Mouse (Mus musculus) hindbrain, postnatal 0 days (tissue): Measurements from ENCODE around the gene Tmem139. TPM values are rescaled to one million over a fixed set of nuclear protein-coding genes. Genes with fewer than 3 reads are reported as not detected.

ENCODE experiments used
- ATAC-seq: fragments of 200-750 bp; cut with Nextera tagmentation; 2 replicates; pipeline ENCODE4 v1.8.0; 2017; ENCODE audit warnings: mild to moderate bottlenecking, moderate TSS enrichment, moderate library complexity
- DNase-seq: peaks from one replicate; pipeline ENCODE4 v3.0.0-alpha.2; 2015; ENCODE audit warnings: low spot score
- H3K27ac ChIP-seq: fragments of 300-500 bp; sonication (generic); 2 replicates; pipeline ENCODE4 v1.5.1; 2014; ENCODE audit warnings: mild to moderate bottlenecking
- H3K27me3 ChIP-seq: fragments of 300-500 bp; sonication (generic); 2 replicates; pipeline ENCODE4 v1.6.1; 2014; ENCODE audit warnings: low read length, mixed read lengths; ENCODE audit not compliant: insufficient read depth
- H3K36me3 ChIP-seq: fragments of 300-500 bp; sonication (generic); 2 replicates; pipeline ENCODE4 v1.6.1; 2014; ENCODE audit warnings: low read length, mixed read lengths; ENCODE audit not compliant: insufficient read depth
- H3K4me1 ChIP-seq: fragments of 300-500 bp; sonication (generic); 2 replicates; pipeline ENCODE4 v1.6.1; 2014; ENCODE audit warnings: antibody characterized with exemption, low read length, mixed read lengths; ENCODE audit not compliant: insufficient read depth
- H3K4me2 ChIP-seq: fragments of 300-500 bp; sonication (generic); 2 replicates; pipeline ENCODE4 v1.6.1; 2014; ENCODE audit warnings: low read depth, mild to moderate bottlenecking, low read length, moderate library complexity, mixed read lengths
- H3K4me3 ChIP-seq: fragments of 300-500 bp; sonication (generic); 2 replicates; pipeline ENCODE4 v1.5.1; 2014; ENCODE audit warnings: low read length
- H3K9ac ChIP-seq: fragments of 300-500 bp; sonication (generic); replicated peaks from 2 replicates; pipeline ENCODE4 v1.6.1; 2014; ENCODE audit warnings: mild to moderate bottlenecking, low read length, moderate library complexity, mixed read lengths
- H3K9me3 ChIP-seq: fragments of 300-500 bp; sonication (generic); 2 replicates; pipeline ENCODE4 v1.6.1; 2016; ENCODE audit warnings: low read length, mixed read lengths
- CTCF ChIP-seq: IDR thresholded peaks from 2 replicates; pipeline ENCODE4 v1.5.1; 2016; ENCODE audit warnings: antibody characterized with exemption, control low read depth, low read depth
- WGBS: fragments of 180-500 bp; shearing (Covaris S2); extraction: QIAGEN DNeasy Blood & Tissue Kit; methylation state at CpG from one replicate; pipeline ENCODE4 v1.1.7; 2014; 5-methylcytosine and 5-hydroxymethylcytosine counted together
- polyA plus RNA-seq: library from polyadenylated mRNA; unstranded; fragments of >200 nt; fragmentation: Nextera tagmentation; extraction: Ambion mirVana; gene quantifications from 2 replicates; pipeline ENCODE4 v1.2.1, GENCODE M21; 2015
- total RNA-seq: library from RNA; depleted of rRNA; stranded (reverse); fragments of >200 nt; gene quantifications from 2 replicates; pipeline ENCODE4 v1.2.3, GENCODE M21; 2014; rRNA removed

The Tmem139 gene
- total RNA-seq (0.21 TPM in 1 of 2 replicates, not detected in the other), polyA plus RNA-seq (0.21 TPM in 1 of 2 replicates, not detected in the other)

DNA sequence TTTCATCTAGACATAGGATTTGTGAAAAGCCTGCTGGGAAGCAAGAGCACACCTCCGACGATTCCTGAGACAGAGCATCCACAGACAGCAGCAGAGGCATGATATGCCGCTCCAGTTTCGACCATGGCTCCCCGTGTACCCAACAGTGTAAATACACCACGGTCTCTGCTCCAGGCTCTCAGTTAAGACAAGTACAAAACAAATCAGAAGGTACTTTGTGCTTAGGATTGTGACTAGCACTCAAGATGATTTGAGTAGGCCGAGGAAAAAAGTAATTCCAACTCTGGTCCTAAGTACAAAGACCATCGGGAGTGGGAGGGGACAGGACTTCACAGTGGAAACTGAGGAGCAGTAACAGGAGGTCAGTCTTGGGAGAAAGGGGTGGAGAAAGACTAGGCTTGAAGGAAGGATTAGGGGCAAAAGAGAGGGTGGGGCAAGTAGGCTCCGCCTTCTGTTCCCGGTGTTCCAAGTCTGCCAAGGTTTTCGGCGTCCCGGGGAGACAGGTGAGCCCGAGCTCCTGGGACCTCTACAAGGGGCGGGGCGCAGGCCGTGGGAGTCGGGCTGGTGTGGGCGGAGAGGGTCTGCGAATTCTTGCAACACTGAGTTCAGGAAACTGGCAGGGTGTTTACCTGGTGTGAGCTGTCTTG is at the start of gene Tmem139:
Gene Tmem139 (plus strand): TSS at position 447 of the 647 bp plus-strand sequence.
- no peak for TF ChIP-seq CTCF
- ATAC-seq: no peak
- Histone ChIP-seq H3K27ac (no peak within 1 kb of the TSS), H3K27me3 (no peaks in the 10 kb centered on the region), H3K4me2 (no peak within 1 kb of the TSS), H3K36me3 (no peaks in the 10 kb centered on the region), H3K4me3 (no peak within 1 kb of the TSS), H3K4me1 (no peaks in the 10 kb centered on the region), H3K9me3 (no peaks in the 10 kb centered on the region), H3K9ac (no peak within 1 kb of the TSS)
- 23% methylated on average over 20 of the region's 20 CpGs for WGBS
- DNase-seq: no peak

DNA sequence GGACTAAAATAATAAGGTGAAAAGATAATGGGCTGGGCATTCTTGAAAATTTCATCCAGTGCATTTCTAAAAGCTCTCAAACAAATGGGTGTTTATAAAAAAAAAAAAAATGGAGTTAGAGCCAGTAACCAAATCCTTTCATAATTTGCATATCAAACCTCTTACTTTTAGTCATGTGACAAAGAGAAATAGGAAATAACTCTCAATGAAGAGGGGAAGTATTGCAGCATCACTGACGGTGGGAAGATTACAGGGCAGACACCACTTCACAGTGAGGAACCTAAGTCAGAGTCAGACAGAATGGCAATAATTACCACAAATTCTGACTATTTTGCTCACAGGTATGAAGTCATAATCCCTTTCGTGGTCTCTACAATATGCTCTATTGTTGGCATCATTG is 46.7 kb upstream of the Tmem139 start, which contains the start of gene Tas2r144:
Gene Tas2r144 (plus strand): TSS at position 301 of the 400 bp plus-strand sequence.
- Histone ChIP-seq H3K9ac (no peak within 1 kb of the TSS), H3K4me1 (no peaks in the 10 kb centered on the region), H3K9me3 (no peaks in the 10 kb centered on the region), H3K36me3 (no peaks in the 10 kb centered on the region), H3K27me3 (no peaks in the 10 kb centered on the region), H3K27ac (no peak within 1 kb of the TSS), H3K4me2 (no peak within 1 kb of the TSS), H3K4me3 (no peak within 1 kb of the TSS)
- TF ChIP-seq CTCF: no peak
- no peak for ATAC-seq
- whole genome bisulfite sequencing: 83% methylated on average over 2 of the region's 2 CpGs
- no peak for DNase-seq

DNA sequence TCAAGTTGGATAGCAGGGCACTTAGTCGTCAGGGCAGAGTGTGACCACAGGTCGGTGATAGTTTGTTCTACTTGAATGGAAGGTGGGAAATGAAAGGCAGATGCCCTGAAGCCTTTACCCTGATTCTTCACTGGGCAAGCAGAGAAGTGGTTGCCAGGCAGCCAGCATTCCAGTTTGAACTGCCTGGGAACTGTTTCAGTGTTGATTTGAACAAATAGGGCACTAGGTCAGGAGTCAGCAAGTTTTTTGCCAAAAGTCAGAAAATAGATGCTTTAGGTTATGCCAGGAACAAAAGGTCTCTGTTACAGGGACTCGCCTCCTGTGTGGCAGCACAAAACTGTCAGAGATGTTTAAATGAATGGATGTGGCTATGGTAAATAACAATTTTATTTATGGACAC is 39.5 kb upstream of the Tmem139 start:
- no peak overlapping the region for H3K4me2 ChIP-seq
- H3K9ac ChIP-seq: no peak overlapping the region
- H3K4me1 ChIP-seq: no peaks in the 10 kb centered on the region
- WGBS: 30% methylated on average over 3 of the region's 3 CpGs
- DNase-seq (peak; percentile 61), ATAC-seq (peak; percentile 88)
- H3K9me3 ChIP-seq: no peaks in the 10 kb centered on the region
- peak overlapping the region; percentile 48 for H3K27ac ChIP-seq
- H3K36me3 ChIP-seq: no peaks in the 10 kb centered on the region
- no peaks in the 10 kb centered on the region for H3K27me3 ChIP-seq
- no peak overlapping the region for H3K4me3 ChIP-seq
- TF ChIP-seq CTCF: no peak

DNA sequence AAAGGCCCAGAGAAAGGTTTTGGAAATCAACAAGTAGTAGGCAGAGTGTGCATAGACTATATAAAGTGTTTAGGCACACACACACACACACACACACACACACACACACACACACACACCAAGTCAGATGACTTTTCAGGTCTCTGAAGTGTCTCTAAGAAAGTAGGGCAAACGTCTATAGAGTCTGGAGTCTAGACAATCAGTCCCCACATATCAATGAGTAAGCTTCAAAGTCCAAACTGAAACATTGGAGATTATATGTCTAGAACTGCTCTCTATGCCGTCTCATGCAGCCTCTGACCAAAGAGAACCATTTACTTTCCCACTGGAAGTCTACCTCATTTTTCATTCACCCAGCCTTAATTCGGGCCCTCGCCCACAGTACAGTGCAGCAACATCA is 36.7 kb upstream of the Tmem139 start:
- Histone ChIP-seq H3K27me3 (no peaks in the 10 kb centered on the region), H3K9me3 (no peaks in the 10 kb centered on the region), H3K4me2 (no peak overlapping the region), H3K36me3 (no peaks in the 10 kb centered on the region), H3K4me1 (no peaks in the 10 kb centered on the region), H3K4me3 (no peak overlapping the region), H3K27ac (no peak overlapping the region), H3K9ac (no peak overlapping the region)
- DNase-seq: no peak
- no peak for TF ChIP-seq CTCF
- no peak for ATAC-seq
- WGBS: 77% methylated on average over 4 of the region's 4 CpGs

DNA sequence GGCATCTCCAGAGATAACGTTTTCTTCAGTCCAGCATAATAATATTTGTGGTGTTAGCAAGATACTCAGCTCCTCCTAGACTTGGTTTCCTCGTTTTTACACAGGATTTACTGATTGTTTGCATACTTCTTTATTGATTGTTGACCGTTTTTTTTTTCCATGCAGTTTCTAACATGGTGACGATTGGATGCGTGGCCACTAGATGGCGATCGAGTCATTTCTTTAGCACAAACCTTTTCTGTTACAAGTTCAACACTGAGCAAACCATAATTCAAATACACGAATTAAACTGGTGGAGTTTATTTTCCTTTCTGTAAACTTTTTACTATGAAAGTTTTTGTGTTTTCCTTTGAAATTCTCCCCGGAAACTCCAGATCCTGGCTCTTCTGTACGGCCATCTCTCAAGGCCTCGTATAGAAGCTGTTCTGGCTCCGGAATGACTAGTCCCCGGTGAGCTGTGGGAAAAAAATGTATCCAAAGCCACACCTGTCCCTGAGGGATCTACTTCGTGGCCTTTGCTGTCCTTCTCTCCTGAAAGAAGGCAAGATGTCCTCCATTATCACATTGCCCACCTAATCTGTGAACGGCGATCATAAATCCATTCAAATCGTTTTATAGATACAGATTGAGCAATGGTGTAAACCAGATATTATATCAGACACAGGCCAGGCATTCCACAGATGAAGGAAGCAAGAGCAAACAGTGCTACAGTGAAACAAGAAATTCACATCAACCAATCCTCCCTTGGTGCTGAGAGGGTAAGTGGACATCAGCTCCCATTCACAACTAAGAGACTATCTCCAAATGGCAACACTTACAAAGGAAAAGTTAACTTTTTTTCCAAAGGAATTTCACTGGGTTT is 34.3 kb upstream of the Tmem139 start:
- no peaks in the 10 kb centered on the region for H3K4me1 ChIP-seq
- H3K9me3 ChIP-seq: no peaks in the 10 kb centered on the region
- TF ChIP-seq CTCF: peak; percentile 82
- no peak overlapping the region for H3K27ac ChIP-seq
- DNase-seq (peak; percentile 87), ATAC-seq (no peak)
- no peak overlapping the region for H3K4me2 ChIP-seq
- no peak overlapping the region for H3K4me3 ChIP-seq
- no peaks in the 10 kb centered on the region for H3K36me3 ChIP-seq
- no peak overlapping the region for H3K9ac ChIP-seq
- H3K27me3 ChIP-seq: no peaks in the 10 kb centered on the region
- 32% methylated on average over 17 of the region's 17 CpGs for WGBS

DNA sequence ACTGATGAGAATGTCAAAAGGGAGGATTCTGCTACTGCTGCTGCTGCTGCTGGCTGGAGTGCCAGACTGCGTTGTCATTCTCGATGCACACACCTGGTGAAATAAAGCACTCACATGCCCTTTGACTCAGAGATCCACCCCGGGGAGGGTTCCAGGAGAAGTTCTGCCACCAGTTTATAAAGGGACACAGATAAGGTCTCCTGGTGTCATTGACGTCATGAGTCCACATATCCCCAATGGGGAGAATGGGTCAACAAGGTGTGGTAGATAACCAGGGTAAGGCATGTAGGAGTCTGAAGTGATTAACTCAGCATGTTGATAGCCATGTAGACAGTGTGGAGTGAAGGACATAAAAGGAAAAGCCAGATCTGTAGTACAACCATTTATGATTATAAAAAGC is 32.2 kb upstream of the Tmem139 start:
- no peak overlapping the region for H3K27ac ChIP-seq
- 76% methylated on average over 4 of the region's 4 CpGs for WGBS
- ATAC-seq (no peak), DNase-seq (no peak)
- TF ChIP-seq CTCF: no peak
- no peaks in the 10 kb centered on the region for H3K27me3 ChIP-seq
- no peaks in the 10 kb centered on the region for H3K9me3 ChIP-seq
- no peak overlapping the region for H3K4me2 ChIP-seq
- H3K9ac ChIP-seq: no peak overlapping the region
- H3K4me1 ChIP-seq: no peaks in the 10 kb centered on the region
- no peak overlapping the region for H3K4me3 ChIP-seq
- no peaks in the 10 kb centered on the region for H3K36me3 ChIP-seq

DNA sequence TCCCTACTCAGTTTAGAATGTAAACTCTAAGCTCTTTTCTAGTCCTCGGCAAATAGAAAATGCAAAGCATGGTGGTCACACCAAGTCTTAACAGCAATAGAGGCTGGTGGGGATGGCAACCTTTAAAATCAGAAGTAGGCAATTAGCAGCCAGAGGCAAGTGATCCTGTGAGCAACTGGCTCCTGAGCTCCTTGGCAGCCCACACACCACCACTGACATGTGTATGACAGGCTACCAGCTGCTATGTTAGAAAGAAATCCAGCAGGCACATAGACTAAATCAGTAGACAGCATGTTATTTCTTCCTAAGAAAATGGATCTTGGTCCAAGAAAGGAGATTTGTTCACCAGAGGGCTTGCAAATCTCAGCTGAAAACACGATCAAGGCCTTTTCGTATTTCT is 30.6 kb upstream of the Tmem139 start:
- H3K4me1 ChIP-seq: no peaks in the 10 kb centered on the region
- WGBS: 87% methylated on average over 3 of the region's 3 CpGs
- H3K36me3 ChIP-seq: no peaks in the 10 kb centered on the region
- no peaks in the 10 kb centered on the region for H3K9me3 ChIP-seq
- no peaks in the 10 kb centered on the region for H3K27me3 ChIP-seq
- ATAC-seq (no peak), DNase-seq (no peak)
- no peak for TF ChIP-seq CTCF
- no peak overlapping the region for H3K4me3 ChIP-seq
- no peak overlapping the region for H3K27ac ChIP-seq
- no peak overlapping the region for H3K9ac ChIP-seq
- H3K4me2 ChIP-seq: no peak overlapping the region
